Mouse (Mus musculus): Measurements from ENCODE around the gene Cox7b2. TPM values are rescaled to one million over a fixed set of nuclear protein-coding genes. Genes with fewer than 3 reads are reported as not detected.
"Not testable (repeated sequence)": the region's sequence is repeated elsewhere in the genome, so short reads cannot be mapped to it uniquely, and the experiment has no call there.

Gene Cox7b2
- polyA plus RNA-seq (2014; fragmentation: Nextera tagmentation; extraction: Ambion mirVana), result 0.55 TPM in 1 of 2 replicates, not detected in the other

GRCm38 (mm10) chr5:71548079-71548478, at the start of gene Cox7b2:
Gene Cox7b2, minus strand, starts transcription at chr5:71548205.
- WGBS, result 96% methylated on average over 10 of the region's 10 CpGs
- no peak within 1 kb of the TSS for H3K4me2 ChIP-seq (ENCODE audit: low read depth, low read length)
- H3K27ac ChIP-seq (ENCODE audit: low read depth, low read length), result no peak within 1 kb of the TSS
- H3K36me3 ChIP-seq (ENCODE audit: control insufficient read depth, insufficient read depth, low read length), result no peaks in the 10 kb centered on the region
- no peak within 1 kb of the TSS for H3K4me3 ChIP-seq (ENCODE audit: low read depth, low read length)
- ATAC-seq (ENCODE audit: low read depth), result no peak
- H3K9me3 ChIP-seq (ENCODE audit: control insufficient read depth, low read length), result no peaks in the 10 kb centered on the region; the same call in 1 of the 2 replicates
- H3K27me3 ChIP-seq (ENCODE audit: control insufficient read depth, insufficient read depth, low read length), result no peaks in the 10 kb centered on the region
- H3K4me1 ChIP-seq (ENCODE audit: control insufficient read depth, insufficient read depth, low read length), result no peaks in the 10 kb centered on the region
- no peak within 1 kb of the TSS for H3K9ac ChIP-seq (replicated peaks; ENCODE audit: low read depth, low read length)

GRCm38 (mm10) chr5:71595321-71595720, 47.3 kb upstream of the Cox7b2 start:
- no peak overlapping the region for H3K4me3 ChIP-seq (ENCODE audit: low read depth, low read length)
- no peaks in the 10 kb centered on the region for H3K9me3 ChIP-seq (ENCODE audit: control insufficient read depth, low read length)
- H3K4me1 ChIP-seq (ENCODE audit: control insufficient read depth, insufficient read depth, low read length), result no peaks in the 10 kb centered on the region
- no peaks in the 10 kb centered on the region for H3K36me3 ChIP-seq (ENCODE audit: control insufficient read depth, insufficient read depth, low read length)
- 72% methylated on average over 2 of the region's 2 CpGs for WGBS
- no peak overlapping the region for H3K9ac ChIP-seq (replicated peaks; ENCODE audit: low read depth, low read length)
- no peak overlapping the region for H3K4me2 ChIP-seq (ENCODE audit: low read depth, low read length)
- no peak overlapping the region for H3K27ac ChIP-seq (ENCODE audit: low read depth, low read length)
- no peaks in the 10 kb centered on the region for H3K27me3 ChIP-seq (ENCODE audit: control insufficient read depth, insufficient read depth, low read length)
- ATAC-seq (ENCODE audit: low read depth), result no peak

GRCm38 (mm10) chr5:71593745-71594255, 45.8 kb upstream of the Cox7b2 start:
- H3K9me3 ChIP-seq (ENCODE audit: control insufficient read depth, low read length), result no peaks in the 10 kb centered on the region
- H3K36me3 ChIP-seq (ENCODE audit: control insufficient read depth, insufficient read depth, low read length), result no peaks in the 10 kb centered on the region
- no peaks in the 10 kb centered on the region for H3K27me3 ChIP-seq (ENCODE audit: control insufficient read depth, insufficient read depth, low read length)
- no peak overlapping the region for H3K9ac ChIP-seq (replicated peaks; ENCODE audit: low read depth, low read length)
- H3K4me2 ChIP-seq (ENCODE audit: low read depth, low read length), result no peak overlapping the region
- no peak overlapping the region for H3K27ac ChIP-seq (ENCODE audit: low read depth, low read length)
- WGBS, result 86% methylated on average over 2 of the region's 2 CpGs
- H3K4me1 ChIP-seq (ENCODE audit: control insufficient read depth, insufficient read depth, low read length), result no peaks in the 10 kb centered on the region
- no peak for ATAC-seq (ENCODE audit: low read depth)
- H3K4me3 ChIP-seq (ENCODE audit: low read depth, low read length), result no peak overlapping the region

GRCm38 (mm10) chr5:71571646-71572237, 23.7 kb upstream of the Cox7b2 start:
- H3K27ac ChIP-seq (ENCODE audit: low read depth, low read length), result no peak overlapping the region
- no peaks in the 10 kb centered on the region for H3K27me3 ChIP-seq (ENCODE audit: control insufficient read depth, insufficient read depth, low read length)
- no peaks in the 10 kb centered on the region for H3K4me1 ChIP-seq (ENCODE audit: control insufficient read depth, insufficient read depth, low read length)
- no peak overlapping the region for H3K4me3 ChIP-seq (ENCODE audit: low read depth, low read length)
- no peaks in the 10 kb centered on the region for H3K36me3 ChIP-seq (ENCODE audit: control insufficient read depth, insufficient read depth, low read length)
- ATAC-seq (ENCODE audit: low read depth), result no peak
- WGBS, result 87% methylated on average over 9 of the region's 9 CpGs
- H3K9me3 ChIP-seq (ENCODE audit: control insufficient read depth, low read length), result no peaks in the 10 kb centered on the region
- no peak overlapping the region for H3K9ac ChIP-seq (replicated peaks; ENCODE audit: low read depth, low read length)
- no peak overlapping the region for H3K4me2 ChIP-seq (ENCODE audit: low read depth, low read length)

- no peak for ATAC-seq (ENCODE audit: low read depth)
- Histone ChIP-seq H3K9ac (replicated peaks; ENCODE audit: low read depth, low read length) (no peak overlapping the region), H3K9me3 (ENCODE audit: control insufficient read depth, low read length) (no peaks in the 10 kb centered on the region; the same call in 1 of the 2 replicates), H3K27ac (ENCODE audit: low read depth, low read length) (no peak overlapping the region), H3K27me3 (ENCODE audit: control insufficient read depth, insufficient read depth, low read length) (no peaks in the 10 kb centered on the region), H3K4me1 (ENCODE audit: control insufficient read depth, insufficient read depth, low read length) (no peaks in the 10 kb centered on the region), H3K36me3 (ENCODE audit: control insufficient read depth, insufficient read depth, low read length) (no peaks in the 10 kb centered on the region), H3K4me2 (ENCODE audit: low read depth, low read length) (no peak overlapping the region), H3K4me3 (ENCODE audit: low read depth, low read length) (no peak overlapping the region)
Measured at GRCm38 (mm10) chr5:71545554-71545953, 2.5 kb downstream of the Cox7b2 start.

GRCm38 (mm10) chr5:71525486-71525885, 22.5 kb downstream of the Cox7b2 start:
- ATAC-seq (ENCODE audit: low read depth); H3K27ac ChIP-seq (ENCODE audit: low read depth, low read length): not testable (repeated sequence)
- 75% methylated on average over 7 of the region's 15 CpGs for WGBS

GRCm38 (mm10) chr5:71502058-71502678, 45.8 kb downstream of the Cox7b2 start:
- Histone ChIP-seq H3K27me3 (ENCODE audit: control insufficient read depth, insufficient read depth, low read length) (no peaks in the 10 kb centered on the region), H3K4me2 (ENCODE audit: low read depth, low read length) (no peak overlapping the region), H3K4me3 (ENCODE audit: low read depth, low read length) (no peak overlapping the region), H3K27ac (ENCODE audit: low read depth, low read length) (no peak overlapping the region), H3K4me1 (ENCODE audit: control insufficient read depth, insufficient read depth, low read length) (no peaks in the 10 kb centered on the region), H3K36me3 (ENCODE audit: control insufficient read depth, insufficient read depth, low read length) (no peaks in the 10 kb centered on the region), H3K9ac (replicated peaks; ENCODE audit: low read depth, low read length) (no peak overlapping the region), H3K9me3 (ENCODE audit: control insufficient read depth, low read length) (no peaks in the 10 kb centered on the region)
- ATAC-seq (ENCODE audit: low read depth), result peak; percentile 56; the same call in 1 of the 2 replicates
- WGBS, result 27% methylated on average over 6 of the region's 6 CpGs

More at GRCm38 (mm10) chr5:71525486-71525885, 22.5 kb downstream of the Cox7b2 start:
- not testable (repeated sequence) for H3K9ac ChIP-seq (replicated peaks; ENCODE audit: low read depth, low read length); H3K27me3 ChIP-seq (ENCODE audit: control insufficient read depth, insufficient read depth, low read length); H3K36me3 ChIP-seq (ENCODE audit: control insufficient read depth, insufficient read depth, low read length); H3K4me1 ChIP-seq (ENCODE audit: control insufficient read depth, insufficient read depth, low read length); H3K4me2 ChIP-seq (ENCODE audit: low read depth, low read length); H3K9me3 ChIP-seq (ENCODE audit: control insufficient read depth, low read length); H3K4me3 ChIP-seq (ENCODE audit: low read depth, low read length)

- WGBS, result 60% methylated on average over 5 of the region's 5 CpGs
Measured at GRCm38 (mm10) chr5:71495621-71496020, 52.4 kb downstream of the Cox7b2 start.

GRCm38 (mm10) chr5:71456957-71457356, 91.0 kb downstream of the Cox7b2 start:
- no peak overlapping the region for H3K4me3 ChIP-seq (ENCODE audit: low read depth, low read length)
- H3K36me3 ChIP-seq (ENCODE audit: control insufficient read depth, insufficient read depth, low read length), result no peaks in the 10 kb centered on the region
- 48% methylated on average over 3 of the region's 3 CpGs for WGBS
- H3K9ac ChIP-seq (replicated peaks; ENCODE audit: low read depth, low read length), result no peak overlapping the region
- H3K27me3 ChIP-seq (ENCODE audit: control insufficient read depth, insufficient read depth, low read length), result no peaks in the 10 kb centered on the region
- H3K4me2 ChIP-seq (ENCODE audit: low read depth, low read length), result no peak overlapping the region
- no peaks in the 10 kb centered on the region for H3K9me3 ChIP-seq (ENCODE audit: control insufficient read depth, low read length)
- H3K4me1 ChIP-seq (ENCODE audit: control insufficient read depth, insufficient read depth, low read length), result no peaks in the 10 kb centered on the region
- no peak for ATAC-seq (ENCODE audit: low read depth)
- no peak overlapping the region for H3K27ac ChIP-seq (ENCODE audit: low read depth, low read length)

More at GRCm38 (mm10) chr5:71495621-71496020, 52.4 kb downstream of the Cox7b2 start:
- Histone ChIP-seq H3K36me3 (ENCODE audit: control insufficient read depth, insufficient read depth, low read length) (no peaks in the 10 kb centered on the region), H3K9me3 (ENCODE audit: control insufficient read depth, low read length) (no peaks in the 10 kb centered on the region), H3K27ac (ENCODE audit: low read depth, low read length) (no peak overlapping the region), H3K27me3 (ENCODE audit: control insufficient read depth, insufficient read depth, low read length) (no peaks in the 10 kb centered on the region), H3K4me2 (ENCODE audit: low read depth, low read length) (no peak overlapping the region), H3K4me3 (ENCODE audit: low read depth, low read length) (no peak overlapping the region), H3K9ac (replicated peaks; ENCODE audit: low read depth, low read length) (no peak overlapping the region), H3K4me1 (ENCODE audit: control insufficient read depth, insufficient read depth, low read length) (no peaks in the 10 kb centered on the region)
- ATAC-seq (ENCODE audit: low read depth), result no peak
